Mouse (Mus musculus) frontal cortex, postnatal 36 days (tissue): ENCODE measurements around the gene Actrt2.

Experiments used
- DNase-seq, 2 experiments: peaks; one replicate each; pipeline ENCODE4 v3.0.0; 2022; ENCODE audit warnings: low spot score in 2 of 2

Gene Actrt2

GRCm38 (mm10) chr4:154638320-154638886, 29.3 kb downstream of the Actrt2 start:
- no peak for DNase-seq

GRCm38 (mm10) chr4:154637468-154638319, 30.0 kb downstream of the Actrt2 start:
- DNase-seq, result no peak

- DNase-seq, result peak; percentile 30 to 33
Measured at GRCm38 (mm10) chr4:154636721-154637311, 30.9 kb downstream of the Actrt2 start, which contains the start of gene Prdm16. Gene Prdm16, minus strand, starts transcription at chr4:154636873.

GRCm38 (mm10) chr4:154636053-154636433, 31.6 kb downstream of the Actrt2 start:
- peak in 1 of 2 experiments; percentile 19 for DNase-seq

- DNase-seq, result no peak
Measured at GRCm38 (mm10) chr4:154635241-154636052, 32.2 kb downstream of the Actrt2 start.

- DNase-seq, result no peak
Measured at GRCm38 (mm10) chr4:154634470-154635240, 33.0 kb downstream of the Actrt2 start.

- no peak for DNase-seq
Measured at GRCm38 (mm10) chr4:154634001-154634400, 33.7 kb downstream of the Actrt2 start.

GRCm38 (mm10) chr4:154632800-154633764, 34.6 kb downstream of the Actrt2 start:
- DNase-seq, result no peak

- no peak for DNase-seq
Measured at GRCm38 (mm10) chr4:154630763-154631162, 36.9 kb downstream of the Actrt2 start.

GRCm38 (mm10) chr4:154627419-154628142, 40.1 kb downstream of the Actrt2 start:
- no peak for DNase-seq

GRCm38 (mm10) chr4:154626282-154626681, 41.4 kb downstream of the Actrt2 start:
- DNase-seq, result no peak

GRCm38 (mm10) chr4:154625710-154626109, 42.0 kb downstream of the Actrt2 start:
- no peak for DNase-seq

- DNase-seq, result no peak
Measured at GRCm38 (mm10) chr4:154623241-154623640, 44.4 kb downstream of the Actrt2 start.

- no peak for DNase-seq
Measured at GRCm38 (mm10) chr4:154622521-154622920, 45.1 kb downstream of the Actrt2 start.
